Mouse (Mus musculus): Measurements from ENCODE around the gene Adprh.

- no peak for TF ChIP-seq CTCF (IDR thresholded peaks at IDR 0.05)
- TF ChIP-seq POLR2A (IDR thresholded peaks at IDR 0.05; ENCODE audit: insufficient read depth, low read depth, low read length) = no peak
- no peak for TF ChIP-seq EP300 (IDR thresholded peaks at IDR 0.05; ENCODE audit: insufficient read depth, low read depth, low read length)
Measured at GRCm38 (mm10) chr16:38394191-38394618, 58.3 kb downstream of the Adprh start.

Measured in heart, adult 2 months (tissue).